Mouse (Mus musculus): ENCODE measurements around the gene Emilin2.

Gene Emilin2

DNA sequence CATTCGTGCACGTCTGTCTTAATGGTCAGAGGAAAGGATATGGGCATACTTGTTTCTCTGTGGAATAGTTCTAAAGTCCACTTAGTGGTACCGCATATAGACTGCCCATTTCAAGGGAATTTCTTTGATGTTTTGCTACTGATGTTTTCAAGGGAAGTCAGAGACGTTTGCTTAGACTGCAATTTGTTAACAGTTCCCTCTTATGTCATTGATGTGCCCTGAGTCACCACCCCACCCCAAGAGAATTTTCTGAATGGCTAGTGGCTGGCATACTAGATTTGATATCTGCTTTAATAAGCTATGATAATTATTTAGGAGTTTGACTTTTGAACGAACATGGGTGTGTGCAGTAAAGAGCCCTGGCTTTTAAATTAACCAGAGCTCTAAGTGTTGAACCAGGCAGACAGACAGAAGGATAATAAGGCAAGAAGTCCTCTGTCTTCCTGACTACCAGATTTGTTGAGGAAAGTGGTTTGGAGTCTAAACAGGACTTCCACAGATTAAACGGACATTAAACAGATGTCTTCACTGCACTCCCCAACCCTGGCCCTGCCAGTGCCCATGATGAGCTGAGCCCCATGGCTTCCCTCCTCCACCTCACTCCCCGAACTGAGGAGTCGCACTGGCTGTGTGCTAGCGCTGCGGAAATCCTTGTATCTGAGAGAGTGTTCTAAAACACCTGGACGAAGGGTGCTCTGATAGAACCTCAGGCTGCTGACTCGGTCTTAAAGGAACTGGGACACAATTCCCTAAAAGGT is 105.5 kb downstream of the Emilin2 start:
- no peak for DNase-seq (ENCODE audit: low read depth, low spot score)

DNA sequence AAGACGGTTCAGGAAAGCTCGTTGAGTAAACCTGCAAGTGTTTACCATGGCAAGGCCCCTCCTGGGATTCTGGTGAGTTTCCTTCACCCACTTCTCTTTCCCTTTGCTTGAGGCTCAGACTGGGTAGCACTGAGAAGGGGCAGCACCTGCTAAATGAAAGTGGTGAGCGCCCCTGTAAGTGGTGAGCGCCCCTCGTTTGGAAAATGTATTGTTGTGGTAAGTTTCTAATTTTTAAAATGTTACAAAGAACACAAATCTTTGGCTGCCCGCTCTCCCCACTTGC is 107.0 kb downstream of the Emilin2 start:
- no peak for DNase-seq (ENCODE audit: low read depth, low spot score)

- DNase-seq (ENCODE audit: low read depth, low spot score), result no peak
These were observed 107.6 kb downstream of the Emilin2 start for GRCm38 (mm10) chr17:71203998-71204808.
